Mouse (Mus musculus) stomach, postnatal 0 days (tissue): ENCODE results near the gene Cdk19. TPM values are rescaled to one million over a fixed set of nuclear protein-coding genes. Genes with fewer than 3 reads are reported as not detected.

Experiments used
- ATAC-seq: fragments of 200-750 bp; cut with Nextera tagmentation; 2 replicates; pipeline ENCODE4 v1.8.0; 2017; ENCODE audit not compliant: low FRiP score, low TSS enrichment
- DNase-seq: peaks from one replicate; pipeline ENCODE4 v3.0.0-alpha.2; 2016; ENCODE audit warnings: low spot score
- H3K27ac ChIP-seq: fragments of 300-500 bp; sonication (generic); replicated peaks from 2 replicates; pipeline ENCODE4 v1.5.1; 2014; ENCODE audit warnings: mild to moderate bottlenecking, control low read depth
- H3K27me3 ChIP-seq: fragments of 300-500 bp; sonication (generic); 2 replicates; pipeline ENCODE4 v1.6.1; 2014; ENCODE audit warnings: low read length; ENCODE audit not compliant: control insufficient read depth, insufficient read depth
- H3K36me3 ChIP-seq: fragments of 300-500 bp; sonication (generic); 2 replicates; pipeline ENCODE4 v1.6.1; 2014; ENCODE audit warnings: low read length, mixed read lengths; ENCODE audit not compliant: control insufficient read depth, insufficient read depth
- H3K4me1 ChIP-seq: fragments of 300-500 bp; sonication (generic); replicated peaks from 2 replicates; pipeline ENCODE4 v1.6.1; 2014; ENCODE audit warnings: antibody characterized with exemption; ENCODE audit not compliant: control insufficient read depth, insufficient read depth
- H3K4me2 ChIP-seq: fragments of 300-500 bp; sonication (generic); replicated peaks from 2 replicates; pipeline ENCODE4 v1.6.1; 2014; ENCODE audit warnings: low read depth, mild to moderate bottlenecking, control low read depth, moderate library complexity
- H3K4me3 ChIP-seq: fragments of 300-500 bp; sonication (generic); 2 replicates; pipeline ENCODE4 v1.5.1; 2014; ENCODE audit warnings: low read depth, low read length, control low read depth
- H3K9ac ChIP-seq: fragments of 300-500 bp; sonication (generic); 2 replicates; pipeline ENCODE4 v1.6.1; 2014; ENCODE audit warnings: mild to moderate bottlenecking, low read length, control low read depth, mixed read lengths
- H3K9me3 ChIP-seq: fragments of 300-500 bp; sonication (generic); 2 replicates; pipeline ENCODE4 v1.6.1; 2016; ENCODE audit warnings: low read length; ENCODE audit not compliant: control insufficient read depth
- CTCF ChIP-seq: IDR thresholded peaks from 2 replicates; pipeline ENCODE4 v1.5.1; 2016; ENCODE audit warnings: antibody characterized with exemption, low read depth, mild to moderate bottlenecking, moderate library complexity
- EP300 ChIP-seq: optimal IDR thresholded peaks from 2 replicates; pipeline ENCODE3; 2016; ENCODE audit warnings: antibody characterized with exemption
- WGBS: fragments of 180-500 bp; shearing (Covaris S2); extraction: QIAGEN DNeasy Blood & Tissue Kit; methylation state at CpG from one replicate; pipeline ENCODE4 v1.1.7; 2014; 5-methylcytosine and 5-hydroxymethylcytosine counted together
- polyA plus RNA-seq: library from polyadenylated mRNA; unstranded; fragments of >200 nt; fragmentation: Nextera tagmentation; extraction: Ambion mirVana; gene quantifications from 2 replicates; pipeline ENCODE4 v1.2.1, GENCODE M21; 2015

Cdk19 gene
- polyA plus RNA-seq, 1 experiment from 2014 or later: 4.4 TPM

DNA sequence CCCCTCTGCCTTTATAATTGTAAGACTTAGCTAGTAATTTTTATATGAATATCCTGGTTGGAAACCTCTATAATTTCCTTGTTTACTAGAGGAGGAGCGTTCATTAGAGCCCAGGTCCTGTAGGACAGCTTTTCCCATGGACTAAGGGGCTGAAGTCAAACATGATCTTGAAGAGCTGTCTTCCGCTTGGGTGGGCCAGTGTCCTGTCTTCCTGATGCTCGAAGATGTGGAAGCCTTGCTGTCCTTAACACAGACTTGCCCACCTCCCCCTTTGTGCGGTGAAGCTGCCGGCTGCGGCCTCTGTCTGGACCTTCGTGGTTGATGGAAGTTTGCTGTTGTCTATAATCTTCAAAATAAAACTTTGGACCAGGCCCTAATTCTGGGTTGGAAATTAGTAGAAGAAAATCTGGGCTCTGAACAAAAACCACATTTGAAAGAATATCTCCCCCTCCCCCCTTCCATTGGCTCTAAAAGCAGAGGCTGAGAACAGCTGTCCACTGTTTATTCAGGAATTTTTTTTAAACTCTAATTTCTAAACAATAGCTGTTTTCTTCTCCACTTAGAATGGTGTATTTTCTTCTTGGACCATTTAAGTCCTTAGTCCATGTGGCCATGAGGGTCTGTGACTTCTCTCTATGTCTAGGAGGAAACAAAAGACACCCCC lies 184.1 kb downstream of the Cdk19 start:
- Histone ChIP-seq H3K27ac (peak overlapping the region; percentile 20; the same call in 1 of the 2 replicates), H3K4me2 (no peak overlapping the region), H3K4me3 (no peak overlapping the region), H3K4me1 (no peaks in the 10 kb centered on the region), H3K36me3 (no peaks in the 10 kb centered on the region), H3K27me3 (no peaks in the 10 kb centered on the region), H3K9ac (no peak overlapping the region), H3K9me3 (no peaks in the 10 kb centered on the region)
- DNase-seq (no peak), ATAC-seq (no peak)
- TF ChIP-seq EP300: no peak
- TF ChIP-seq CTCF: no peak
- WGBS: 59% methylated on average over 7 of the region's 7 CpGs

DNA sequence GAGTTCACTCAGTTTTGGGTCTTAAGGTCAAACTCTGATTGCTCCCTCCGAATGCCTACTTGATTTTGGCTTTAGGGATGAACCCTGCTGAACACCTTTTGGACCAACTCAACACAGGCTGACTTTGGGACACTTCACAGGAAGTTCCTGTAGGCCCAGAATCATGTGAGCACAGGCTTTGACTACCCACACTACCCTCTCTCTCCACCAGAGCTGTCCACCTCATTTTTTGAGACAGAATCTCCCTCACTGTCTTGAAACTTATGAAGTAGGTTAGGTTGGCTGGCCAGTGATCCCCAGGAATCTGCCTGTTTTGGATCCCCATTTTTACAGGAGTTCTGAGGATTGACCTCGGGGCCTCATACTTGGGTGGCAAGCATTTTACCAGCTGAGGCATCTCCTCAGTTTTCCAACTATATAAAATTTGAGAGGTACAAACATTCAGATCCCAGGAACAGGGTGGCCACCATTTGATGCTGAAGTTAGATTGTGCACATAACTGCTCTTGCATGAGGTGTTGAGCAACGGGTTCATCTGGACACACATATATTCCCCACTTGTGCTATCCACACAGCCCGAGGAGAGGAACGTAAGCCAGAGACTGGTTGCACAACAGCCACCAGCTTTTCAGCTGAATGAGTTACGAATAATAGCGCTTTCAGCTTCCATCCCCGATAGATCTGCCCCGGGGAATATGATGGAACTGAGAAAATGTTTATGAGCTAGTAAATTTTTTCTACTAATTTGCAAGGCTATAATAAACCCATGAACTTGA lies 184.9 kb downstream of the Cdk19 start:
- DNase-seq: no peak
- TF ChIP-seq CTCF (0 out of 2 replicates have a peak, but pooled peaks have one; percentile 7), EP300 (no peak)
- H3K27ac ChIP-seq: no peak overlapping the region

DNA sequence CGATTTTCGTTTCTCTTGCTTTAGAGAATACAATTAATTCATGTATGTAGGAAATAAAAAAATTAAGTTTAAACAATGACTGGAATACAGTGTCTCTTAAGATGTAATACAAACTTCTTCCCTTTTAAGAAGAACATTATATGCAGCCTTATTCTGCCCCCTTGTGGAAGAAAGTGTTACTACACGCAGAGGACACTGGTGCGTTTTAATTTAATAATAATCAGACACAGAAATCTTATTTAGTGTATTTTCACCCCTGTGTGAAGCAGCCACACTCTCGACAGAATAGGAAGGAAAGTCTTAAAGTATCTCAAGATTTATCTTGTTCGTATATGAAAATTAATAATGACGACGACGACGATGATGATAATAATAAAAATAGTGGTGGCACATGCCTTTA lies 185.6 kb downstream of the Cdk19 start:
- Histone ChIP-seq H3K36me3 (no peaks in the 10 kb centered on the region), H3K27me3 (no peaks in the 10 kb centered on the region), H3K4me3 (no peak overlapping the region), H3K9ac (no peak overlapping the region), H3K27ac (no peak overlapping the region), H3K9me3 (no peaks in the 10 kb centered on the region), H3K4me2 (no peak overlapping the region), H3K4me1 (no peaks in the 10 kb centered on the region)
- 28% methylated on average over 10 of the region's 10 CpGs for WGBS
- ATAC-seq (no peak), DNase-seq (peak; percentile 50)
- TF ChIP-seq CTCF: peak; percentile 88
- no peak for TF ChIP-seq EP300

More for the DNA sequence above, 184.9 kb downstream of the Cdk19 start:
- Histone ChIP-seq H3K36me3 (no peaks in the 10 kb centered on the region), H3K4me3 (no peak overlapping the region), H3K4me1 (no peaks in the 10 kb centered on the region), H3K9me3 (no peaks in the 10 kb centered on the region), H3K9ac (no peak overlapping the region), H3K27me3 (no peaks in the 10 kb centered on the region), H3K4me2 (no peak overlapping the region)
- WGBS: 71% methylated on average over 9 of the region's 9 CpGs
- ATAC-seq: no peak

DNA sequence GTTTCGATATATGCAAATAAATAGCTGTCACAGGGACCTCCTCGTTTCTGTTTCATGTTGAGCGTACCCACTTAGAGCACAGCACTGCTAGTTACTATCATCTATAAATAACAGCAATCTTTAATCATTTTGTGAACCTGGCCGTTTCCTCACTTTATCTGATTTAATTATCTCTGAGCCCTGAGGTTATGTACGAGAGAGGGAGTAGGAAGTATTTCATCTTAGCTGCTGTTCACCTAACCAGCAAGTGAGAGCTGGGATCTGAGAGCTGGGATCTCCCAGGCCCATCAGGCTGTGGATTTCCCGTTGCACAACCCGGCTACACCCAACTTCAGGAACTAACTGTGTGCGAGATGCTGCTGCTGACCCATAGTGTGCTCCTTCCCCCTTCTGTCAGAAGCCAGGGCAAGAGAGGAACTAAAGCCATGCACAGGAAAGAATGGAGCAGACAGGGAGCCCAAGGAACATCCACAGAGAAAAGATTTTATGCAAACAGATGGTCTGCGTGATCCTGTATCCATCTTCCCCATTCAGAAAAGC lies 186.3 kb downstream of the Cdk19 start:
- H3K4me1 ChIP-seq: no peaks in the 10 kb centered on the region
- no peaks in the 10 kb centered on the region for H3K9me3 ChIP-seq
- no peak for TF ChIP-seq CTCF
- H3K4me3 ChIP-seq: no peak overlapping the region
- no peaks in the 10 kb centered on the region for H3K27me3 ChIP-seq
- peak; percentile 9 for DNase-seq
- no peak overlapping the region for H3K4me2 ChIP-seq
- ATAC-seq: no peak
- no peak overlapping the region for H3K27ac ChIP-seq
- H3K36me3 ChIP-seq: no peaks in the 10 kb centered on the region
- WGBS: 60% methylated on average over 9 of the region's 9 CpGs
- H3K9ac ChIP-seq: no peak overlapping the region

DNA sequence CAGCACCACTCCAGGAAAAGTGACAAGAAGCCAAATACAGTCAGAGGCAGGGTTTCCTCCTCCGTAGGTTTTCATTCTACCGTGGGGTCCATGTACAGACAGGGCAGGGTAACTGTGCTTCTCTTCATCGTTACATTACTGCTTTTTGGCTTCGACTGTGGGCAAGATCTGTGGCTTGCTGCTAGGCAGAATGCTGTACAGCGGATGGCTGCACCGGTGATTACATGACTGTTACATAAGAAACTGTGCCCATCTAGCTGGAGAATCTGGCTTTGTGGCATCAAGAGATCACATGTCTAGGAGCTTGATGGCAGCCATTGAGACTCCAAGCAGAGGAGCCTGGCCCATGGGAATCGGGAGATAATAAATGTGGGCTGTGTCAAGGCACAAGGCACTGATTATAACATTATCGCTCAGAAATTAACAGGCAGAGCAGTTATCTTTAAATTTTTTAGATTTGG lies 187.0 kb downstream of the Cdk19 start:
- WGBS: 67% methylated on average over 8 of the region's 8 CpGs
- DNase-seq: peak; percentile 11
- Histone ChIP-seq H3K36me3 (no peaks in the 10 kb centered on the region), H3K4me3 (no peak overlapping the region), H3K27ac (no peak overlapping the region), H3K27me3 (no peaks in the 10 kb centered on the region), H3K4me1 (no peaks in the 10 kb centered on the region), H3K9me3 (no peaks in the 10 kb centered on the region), H3K9ac (no peak overlapping the region), H3K4me2 (no peak overlapping the region)
- ATAC-seq: no peak
- TF ChIP-seq CTCF (no peak), EP300 (no peak)

DNA sequence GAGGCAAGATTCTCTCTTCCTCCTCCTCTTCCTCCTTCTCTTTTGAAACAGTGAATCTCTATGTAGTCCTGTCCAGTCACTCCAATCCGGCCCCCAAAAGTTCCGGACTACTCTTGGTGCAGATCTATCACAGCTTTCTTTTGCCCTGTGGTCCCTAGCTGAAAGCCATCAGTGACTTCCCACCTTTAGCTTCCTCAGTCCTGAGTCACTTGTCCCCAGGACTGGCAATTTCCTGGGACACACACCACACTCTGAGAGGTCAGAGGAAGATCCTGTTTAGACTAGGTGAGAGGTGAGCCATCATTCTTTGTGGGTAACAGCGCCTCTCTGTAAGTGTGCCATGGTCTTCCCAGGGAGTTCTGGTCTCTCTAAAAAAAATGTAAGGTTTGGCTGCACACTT lies 187.6 kb downstream of the Cdk19 start:
- no peaks in the 10 kb centered on the region for H3K9me3 ChIP-seq
- 75% methylated on average over 3 of the region's 3 CpGs for WGBS
- H3K4me1 ChIP-seq: no peaks in the 10 kb centered on the region
- H3K4me2 ChIP-seq: no peak overlapping the region
- no peak for TF ChIP-seq CTCF
- TF ChIP-seq EP300: no peak
- no peak overlapping the region for H3K9ac ChIP-seq
- no peak overlapping the region for H3K27ac ChIP-seq
- no peak for ATAC-seq
- no peaks in the 10 kb centered on the region for H3K27me3 ChIP-seq
- no peaks in the 10 kb centered on the region for H3K36me3 ChIP-seq
- H3K4me3 ChIP-seq: no peak overlapping the region
- no peak for DNase-seq
